Mouse (Mus musculus) megakaryocyte progenitor cell, adult 5-6 weeks (primary cell): ENCODE data around the gene Enho. TPM values are rescaled to one million over a fixed set of nuclear protein-coding genes. Genes with fewer than 3 reads are reported as not detected.

Experiments used
- ATAC-seq: replicated peaks from 2 replicates; pipeline ENCODE4 v1.8.0; 2016; ENCODE audit warnings: mild to moderate bottlenecking, moderate TSS enrichment, inconsistent platforms; ENCODE audit not compliant: poor library complexity
- total RNA-seq, 2 experiments: library from RNA; stranded (forward) in 1 of 2; stranded (reverse) in 1 of 2; fragments of 157-497, 149-512 nt in 1 of 2; fragments of 200-1000 nt in 1 of 2; gene quantifications; 2 replicates each; pipeline versions ENCODE4 v1.2.3 to v1.2.4; 2015 to 2017

The Enho gene
- total RNA-seq, 2 experiments from 2014 or later, result not detected

DNA sequence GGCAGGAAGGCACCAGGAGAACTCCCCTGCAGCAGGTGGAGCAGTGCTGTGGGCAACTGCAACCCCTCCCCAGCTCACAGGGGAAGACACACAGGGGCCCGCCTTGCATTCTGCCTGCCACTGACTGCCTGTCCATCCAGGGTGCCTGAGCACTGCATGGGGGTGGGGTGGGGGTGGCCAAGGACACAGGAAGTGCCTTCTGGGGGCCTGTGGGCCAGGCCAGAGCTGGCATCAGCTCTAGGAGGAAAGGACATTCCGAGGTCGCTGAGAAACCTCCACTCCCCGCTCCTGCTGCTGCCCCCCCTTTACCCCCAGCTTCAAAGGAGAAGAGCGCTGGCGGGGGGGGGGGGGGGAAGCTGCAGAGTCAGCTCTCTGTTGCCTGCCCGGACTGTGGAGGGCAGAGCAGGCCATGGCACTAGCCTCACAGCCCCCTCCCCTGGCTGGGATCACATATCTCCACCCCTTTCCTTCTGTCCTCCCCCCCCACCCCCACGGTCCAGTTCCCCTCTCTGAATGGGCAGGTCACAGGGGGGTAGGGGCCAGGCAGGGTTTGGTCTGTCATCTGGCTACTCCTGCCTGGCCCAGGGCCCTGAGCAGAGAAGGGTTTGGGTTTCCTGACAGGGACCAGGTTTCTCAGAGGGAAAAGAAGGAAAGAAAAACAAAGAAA lies 25.0 kb upstream of the Enho start:
- ATAC-seq, result no peak

DNA sequence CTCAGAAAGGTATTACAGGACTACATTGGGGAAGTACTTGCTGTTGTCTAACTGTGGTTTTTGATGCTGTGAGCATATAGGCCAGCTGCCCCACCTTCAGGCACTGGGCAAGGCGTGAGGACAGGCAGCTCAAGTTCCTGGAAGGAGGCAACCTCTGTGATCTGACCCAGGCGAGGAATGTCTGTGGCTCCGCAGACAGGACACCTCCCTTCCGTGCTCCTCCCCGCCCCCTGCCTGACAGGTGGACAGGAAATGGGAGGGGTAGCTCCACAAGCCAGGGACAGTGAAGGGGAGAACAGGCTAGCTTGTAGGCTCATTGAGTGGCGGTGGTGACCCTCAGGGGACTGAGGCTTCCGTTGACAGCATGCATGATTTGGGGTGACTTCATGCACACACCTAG lies 24.4 kb upstream of the Enho start:
- no peak for ATAC-seq

DNA sequence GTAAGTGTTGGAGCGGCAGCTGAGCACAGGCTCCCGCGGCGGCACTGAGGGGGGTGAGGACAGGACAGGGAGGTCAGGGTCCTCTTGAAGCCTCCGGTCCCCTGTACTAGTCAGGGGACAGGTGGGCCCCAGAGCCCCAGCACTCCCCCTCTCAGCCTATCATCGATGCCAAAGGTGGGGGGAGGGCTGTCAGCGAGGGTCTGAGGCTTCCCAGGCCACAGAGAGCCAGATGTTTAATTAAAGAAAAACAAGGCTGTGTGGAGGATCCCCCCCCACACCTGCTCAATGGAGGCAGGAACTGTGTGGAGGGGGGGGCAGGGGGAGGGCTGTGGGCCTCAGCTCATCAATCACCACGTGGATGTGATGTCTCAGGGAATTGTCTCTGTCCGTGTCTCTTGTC lies 23.5 kb upstream of the Enho start:
- no peak for ATAC-seq

DNA sequence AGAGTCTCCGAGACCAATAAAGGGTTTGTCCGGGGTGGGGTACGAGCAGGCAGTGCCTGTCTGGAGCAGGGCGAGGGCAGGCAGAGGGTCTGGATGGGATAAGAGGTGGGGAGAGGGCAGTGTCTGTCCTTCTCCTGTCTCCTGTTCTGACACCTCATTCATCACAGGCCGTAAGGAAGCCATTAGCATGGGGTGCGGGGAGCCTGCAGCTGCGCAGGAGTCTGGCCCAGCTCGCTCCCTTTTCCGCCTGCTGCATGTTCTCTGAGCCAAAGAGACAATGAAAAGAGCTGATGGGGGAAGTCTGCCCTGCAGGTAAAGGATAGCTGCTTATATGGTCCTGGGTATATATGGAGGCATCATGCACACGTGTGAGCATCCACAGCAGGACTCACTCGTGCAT lies 22.6 kb upstream of the Enho start:
- ATAC-seq, result no peak

DNA sequence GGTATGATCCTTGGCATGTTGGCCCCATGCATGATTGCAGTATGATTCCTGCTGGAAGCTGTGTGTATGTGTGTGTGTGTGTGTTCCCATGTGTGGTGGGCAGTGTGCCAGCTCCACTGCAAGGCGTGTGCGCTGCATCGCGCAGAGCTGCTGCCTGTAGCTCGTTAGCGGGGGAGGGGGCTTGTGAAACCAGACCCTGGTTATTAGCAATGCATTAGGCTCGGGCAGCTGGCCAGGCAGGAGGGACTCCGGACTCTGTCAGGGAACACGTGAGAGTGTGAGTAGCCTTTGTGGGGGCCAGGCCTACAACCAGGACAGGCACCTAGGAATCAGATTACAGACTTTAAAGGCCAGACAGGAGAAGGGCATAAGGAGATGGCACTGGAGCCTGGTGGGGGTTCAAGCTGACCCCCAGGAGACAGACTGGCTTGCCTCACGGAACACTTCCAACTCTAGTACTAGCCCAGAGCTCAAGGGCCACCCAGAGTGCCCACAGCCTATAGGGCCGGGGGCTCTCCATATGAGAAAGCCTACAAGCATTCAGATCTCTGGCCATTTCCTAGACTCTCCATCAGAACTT lies 20.8 kb upstream of the Enho start:
- ATAC-seq, result no peak

DNA sequence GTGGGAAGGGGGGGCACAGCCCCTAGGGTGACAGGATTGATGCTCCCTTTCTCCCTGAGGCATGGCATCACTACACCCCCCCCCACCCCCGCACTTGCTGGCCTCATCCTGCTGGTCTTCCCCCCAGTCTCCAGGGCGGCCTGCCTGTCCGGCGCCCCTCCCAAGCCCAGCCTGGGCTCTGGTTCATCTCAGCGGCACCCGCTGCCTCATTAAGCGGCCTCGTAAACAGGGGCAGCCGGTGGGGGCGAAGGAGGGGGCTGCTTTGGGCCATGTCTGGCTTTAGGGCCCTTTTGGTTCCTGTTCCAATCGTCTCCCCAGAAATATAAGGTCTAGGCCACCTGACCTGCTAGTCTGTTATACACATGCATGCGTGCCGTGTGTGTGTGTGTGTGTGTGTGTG lies 19.4 kb upstream of the Enho start:
- no peak for ATAC-seq

DNA sequence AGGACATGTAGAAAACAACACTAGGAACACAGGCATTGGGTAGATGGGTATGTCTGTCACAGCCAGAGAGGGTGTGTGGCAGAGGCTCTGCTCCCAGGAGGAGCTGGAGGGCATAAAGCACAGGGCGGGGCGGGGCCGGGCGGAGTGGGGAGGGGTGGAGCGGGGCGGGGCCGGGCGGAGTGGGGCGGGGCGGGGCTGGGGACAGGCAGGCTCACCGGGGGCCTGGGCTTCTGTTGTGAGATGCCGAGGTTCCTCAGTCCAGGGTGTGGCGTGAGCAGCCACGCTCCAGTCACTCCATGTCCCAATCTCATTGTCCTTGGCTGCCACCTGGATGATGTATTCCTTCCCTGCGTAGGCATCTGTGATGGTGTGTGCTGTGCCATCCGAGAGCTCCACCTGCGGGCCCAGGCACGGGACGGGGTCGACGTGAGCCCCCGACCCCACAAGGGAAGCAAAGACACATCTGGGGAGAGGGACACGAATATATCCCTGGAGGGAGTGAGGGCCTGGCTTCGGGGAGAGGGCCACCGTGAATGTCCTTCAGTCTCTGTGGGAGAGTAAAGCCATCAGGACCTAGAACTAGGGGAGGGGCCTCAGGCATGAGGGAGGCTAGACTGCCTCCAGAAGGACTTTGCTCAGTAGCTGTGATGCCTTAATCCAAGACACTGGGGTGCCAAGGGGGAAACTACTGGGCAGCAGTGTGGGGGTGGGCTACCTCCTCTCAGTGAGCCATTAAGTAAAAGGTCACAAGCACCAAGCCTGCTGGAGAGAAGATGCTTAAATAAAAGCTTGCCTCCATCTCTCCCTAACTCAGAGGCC lies 18.7 kb upstream of the Enho start:
- peak; percentile 20; the same call in 1 of the 2 replicates for ATAC-seq

DNA sequence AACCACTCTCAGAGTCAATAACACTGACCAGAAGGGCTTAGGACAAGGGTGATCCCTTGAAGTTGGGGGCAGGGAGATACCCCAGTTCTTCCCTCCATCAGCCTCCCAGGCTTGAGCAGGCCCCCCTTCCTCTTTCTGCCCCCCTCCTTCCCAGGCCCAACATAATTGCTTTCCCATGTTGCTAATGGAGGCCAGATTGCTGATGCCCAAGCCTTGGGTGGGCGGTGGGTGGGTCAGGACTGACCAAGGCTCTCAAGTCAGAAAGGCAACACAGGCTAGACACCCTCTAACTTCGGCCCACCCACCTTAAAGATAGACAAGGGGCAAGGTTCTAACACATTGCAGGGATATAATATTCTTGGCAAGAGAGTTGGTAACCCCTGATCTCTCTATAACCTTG lies 15.4 kb upstream of the Enho start:
- ATAC-seq, result no peak

DNA sequence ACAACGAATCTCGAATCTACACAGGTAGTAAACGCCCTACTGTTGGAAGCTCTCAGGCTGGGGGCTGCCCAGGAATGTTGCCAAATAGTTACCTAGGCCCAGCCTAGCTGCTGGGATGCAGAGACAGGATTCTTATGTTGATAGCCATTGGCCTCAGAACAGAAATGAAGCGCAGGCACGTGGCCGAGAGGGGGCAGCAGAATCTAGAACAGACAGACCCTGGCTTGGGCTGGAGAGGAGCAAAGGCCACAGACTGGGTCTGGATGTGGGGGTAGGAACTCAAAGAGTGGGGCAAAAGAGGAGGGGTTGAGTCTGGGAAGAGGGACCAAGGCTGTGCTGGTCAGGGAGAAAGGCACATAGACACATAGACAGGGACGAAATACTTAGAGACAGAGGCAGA lies 14.1 kb upstream of the Enho start:
- peak; percentile 37; the same call in 1 of the 2 replicates for ATAC-seq

DNA sequence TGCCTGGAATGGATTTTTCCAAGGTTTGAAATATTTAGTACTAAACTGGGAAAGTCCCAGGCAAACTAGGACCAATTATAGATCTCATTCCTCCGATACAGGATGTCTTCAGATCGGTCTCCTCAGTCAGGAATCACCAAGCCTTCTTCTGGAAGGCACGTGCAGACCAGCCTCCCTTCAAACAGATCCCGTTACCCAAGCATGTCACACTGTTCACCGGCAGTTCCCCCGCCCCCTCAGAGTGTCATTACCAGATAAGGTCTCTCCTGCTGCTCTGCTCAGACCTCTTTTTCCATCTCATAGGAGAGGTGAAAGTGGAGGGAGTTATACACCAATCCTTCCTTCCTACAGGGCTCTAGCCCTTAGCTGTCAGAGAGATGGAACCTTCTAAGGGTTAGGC lies 13.6 kb upstream of the Enho start:
- ATAC-seq, result no peak

DNA sequence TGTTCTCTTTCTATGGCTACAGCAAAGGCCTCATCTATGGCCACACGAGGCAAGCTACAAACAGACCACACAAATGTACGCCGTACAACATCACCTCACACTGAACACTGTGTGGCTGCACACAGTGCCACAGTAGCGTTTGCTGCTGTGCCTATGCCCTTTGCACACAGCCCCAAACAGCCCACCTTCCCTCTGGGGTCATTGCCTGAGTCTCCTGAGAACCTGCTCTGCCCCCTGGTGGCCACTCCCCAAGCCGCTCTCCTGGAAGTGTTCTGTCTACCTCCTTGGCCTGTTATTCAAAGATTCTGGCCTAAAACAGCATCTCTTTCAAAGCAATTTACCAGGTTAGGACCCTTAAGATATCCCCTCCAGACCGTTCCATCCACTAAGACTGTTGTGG lies 13.2 kb upstream of the Enho start:
- ATAC-seq, result peak; percentile 87

DNA sequence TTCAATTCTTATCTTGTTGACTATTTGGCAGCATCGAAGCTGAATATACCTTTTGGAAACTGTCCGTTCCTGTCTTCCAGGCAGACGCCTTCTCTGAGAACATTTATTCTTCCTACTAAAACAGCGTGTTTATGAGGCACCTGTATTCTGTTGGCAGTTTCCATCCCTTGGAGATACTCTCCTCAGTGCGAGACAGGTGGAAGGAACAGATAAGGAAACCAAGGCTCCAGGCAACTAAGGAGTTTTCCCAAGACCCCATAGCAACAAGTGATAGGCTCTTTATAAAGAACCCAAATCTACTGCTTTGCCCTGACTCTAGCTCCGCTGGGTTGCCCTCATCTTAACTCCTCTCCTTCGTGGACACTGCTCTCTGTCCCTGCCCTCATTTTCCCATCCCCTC lies 8.5 kb upstream of the Enho start:
- peak; percentile 53 for ATAC-seq

DNA sequence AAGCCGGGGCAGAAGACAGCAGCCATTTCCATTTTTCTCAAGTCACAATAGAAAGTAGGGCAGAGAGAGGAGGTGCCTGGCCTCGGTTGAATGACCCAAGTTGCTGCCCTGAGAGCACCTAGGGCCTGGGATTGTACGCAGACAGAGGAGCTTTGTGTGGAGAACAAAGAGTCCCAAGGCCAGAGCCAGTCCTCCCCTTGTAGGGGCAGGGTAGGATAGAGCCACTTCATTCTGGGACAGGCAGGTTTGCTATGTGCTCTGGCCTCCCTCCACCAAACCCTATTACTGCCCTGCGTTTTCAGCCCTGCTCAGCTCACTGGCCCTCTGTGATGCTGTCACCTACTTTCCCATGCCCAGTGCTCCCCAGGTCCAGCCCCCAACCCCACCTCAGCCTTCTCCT lies 8.0 kb upstream of the Enho start:
- ATAC-seq, result no peak

DNA sequence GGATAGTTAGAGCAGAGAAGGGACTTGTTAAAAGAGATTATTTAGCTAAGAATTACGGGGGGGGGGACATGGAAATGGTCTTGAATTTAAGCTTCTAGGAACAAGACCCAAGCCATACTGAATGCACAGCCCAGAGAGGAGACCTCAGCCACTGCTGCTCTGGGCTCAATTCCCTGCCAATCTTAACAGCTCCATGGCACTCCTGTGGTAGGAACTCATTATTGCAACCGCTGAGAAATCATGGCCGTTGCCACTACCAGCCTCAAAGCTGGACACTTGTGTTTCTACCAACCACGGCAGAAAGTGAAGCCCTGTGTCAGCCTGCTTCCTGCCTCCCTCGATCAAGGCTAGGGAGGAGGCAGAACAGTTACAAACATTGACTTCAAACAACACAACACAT lies 5.4 kb upstream of the Enho start:
- peak; percentile 85 for ATAC-seq

DNA sequence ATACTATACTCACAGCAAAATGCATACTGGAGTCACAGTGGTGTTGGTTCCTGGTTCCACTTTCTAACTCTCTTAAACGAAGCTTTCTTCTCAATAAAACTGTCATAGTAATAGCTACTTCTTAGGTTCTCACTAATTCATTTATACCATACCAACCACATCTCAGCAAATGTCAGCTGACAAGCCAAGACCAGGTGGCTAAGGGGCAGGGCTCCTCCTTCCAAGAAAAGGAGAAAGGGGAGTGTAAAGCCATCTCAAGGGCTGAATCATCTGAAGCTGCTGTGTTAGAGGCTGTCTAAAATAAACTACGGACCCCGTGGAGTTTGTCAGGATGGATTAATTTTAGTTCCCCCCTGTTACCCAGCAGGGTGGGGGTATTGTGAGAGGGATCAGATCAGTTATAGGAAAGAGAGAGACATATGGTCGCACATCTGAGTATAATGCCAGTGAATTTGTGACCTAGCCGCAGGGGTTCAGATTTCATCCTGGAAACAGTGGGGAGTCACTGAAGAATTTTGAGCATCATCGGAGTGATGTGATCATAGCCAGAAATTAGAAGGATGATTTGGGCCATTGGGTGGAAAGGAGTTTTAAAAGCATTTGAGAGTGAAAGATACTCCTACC lies 1.2 kb upstream of the Enho start:
- no peak for ATAC-seq

DNA sequence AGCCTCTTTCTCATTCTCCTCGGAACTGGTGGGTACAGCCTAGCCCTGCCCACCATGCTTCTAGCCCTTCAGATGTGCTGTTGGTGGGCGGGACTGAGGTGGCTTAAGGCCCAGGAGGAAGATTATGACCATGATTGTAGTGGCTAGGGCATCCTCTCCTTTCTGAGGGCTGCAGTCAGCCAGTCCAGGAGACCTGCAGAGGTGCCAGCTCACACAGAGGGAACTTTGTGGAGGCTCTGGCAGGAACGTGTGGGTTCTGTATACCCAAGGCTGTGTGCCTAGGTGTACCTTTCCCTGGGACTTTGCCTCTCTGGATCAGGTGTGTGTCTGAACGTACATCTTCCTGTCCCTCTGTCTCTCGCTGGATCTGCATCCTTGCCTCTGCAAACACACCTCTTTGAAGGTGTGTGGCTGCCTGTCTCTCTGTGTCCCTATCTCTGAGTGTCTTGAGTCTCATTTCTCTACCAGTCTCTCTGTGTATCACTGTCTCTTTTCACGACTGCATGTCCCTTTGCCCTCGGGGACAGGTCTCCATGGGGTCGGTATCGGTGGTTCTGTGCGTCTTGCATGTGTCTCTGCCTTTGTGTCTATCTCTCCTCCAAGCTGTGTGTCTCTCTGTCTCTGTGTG lies 796 bp downstream of the Enho start:
- no peak for ATAC-seq

DNA sequence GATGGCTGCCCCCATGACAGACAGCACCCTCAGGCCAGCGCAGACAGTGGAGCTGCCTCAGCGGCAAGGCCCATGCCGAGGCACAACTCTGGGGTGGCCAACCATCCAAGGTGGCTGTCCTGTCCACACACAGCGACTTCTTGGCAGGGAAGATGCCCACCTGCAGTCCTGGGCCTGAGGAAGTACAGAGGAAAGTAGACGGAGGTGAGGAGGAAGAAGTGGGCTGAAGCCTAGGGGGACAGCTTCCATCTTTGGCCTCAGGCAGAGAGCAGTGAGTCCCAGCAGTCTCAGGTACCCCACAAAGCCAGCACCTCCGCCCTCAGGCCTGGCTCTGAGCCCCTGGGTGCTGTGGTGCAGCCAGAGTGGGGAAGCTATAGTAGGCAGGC lies 1.3 kb downstream of the Enho start:
- ATAC-seq, result no peak

DNA sequence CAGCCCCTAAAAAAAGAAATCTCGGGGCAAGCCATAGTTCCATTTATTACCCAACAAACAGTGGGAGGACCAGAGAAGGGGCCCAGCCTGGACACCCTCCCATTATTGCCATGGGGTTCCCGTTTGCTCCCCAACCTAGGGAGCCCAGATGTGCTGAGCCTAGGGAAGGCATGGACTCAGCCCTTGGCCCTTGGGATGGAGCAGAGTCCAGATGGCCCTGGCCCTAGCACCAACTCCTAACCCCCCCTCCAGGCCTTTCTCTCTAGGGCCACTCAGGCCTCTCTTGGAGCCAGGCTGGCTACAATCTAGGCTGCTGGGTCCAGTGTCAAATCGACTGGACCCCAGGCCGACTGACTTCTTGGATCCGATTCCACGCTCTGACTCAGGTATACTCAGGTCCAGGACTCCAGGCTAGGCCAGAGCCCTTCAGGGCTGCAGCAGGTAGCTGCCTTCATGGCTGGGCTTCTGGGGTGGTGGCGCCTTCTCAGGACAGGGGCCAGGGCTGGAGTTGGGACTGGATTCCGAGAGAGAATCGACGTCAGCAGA lies 1.9 kb downstream of the Enho start:
- no peak for ATAC-seq

DNA sequence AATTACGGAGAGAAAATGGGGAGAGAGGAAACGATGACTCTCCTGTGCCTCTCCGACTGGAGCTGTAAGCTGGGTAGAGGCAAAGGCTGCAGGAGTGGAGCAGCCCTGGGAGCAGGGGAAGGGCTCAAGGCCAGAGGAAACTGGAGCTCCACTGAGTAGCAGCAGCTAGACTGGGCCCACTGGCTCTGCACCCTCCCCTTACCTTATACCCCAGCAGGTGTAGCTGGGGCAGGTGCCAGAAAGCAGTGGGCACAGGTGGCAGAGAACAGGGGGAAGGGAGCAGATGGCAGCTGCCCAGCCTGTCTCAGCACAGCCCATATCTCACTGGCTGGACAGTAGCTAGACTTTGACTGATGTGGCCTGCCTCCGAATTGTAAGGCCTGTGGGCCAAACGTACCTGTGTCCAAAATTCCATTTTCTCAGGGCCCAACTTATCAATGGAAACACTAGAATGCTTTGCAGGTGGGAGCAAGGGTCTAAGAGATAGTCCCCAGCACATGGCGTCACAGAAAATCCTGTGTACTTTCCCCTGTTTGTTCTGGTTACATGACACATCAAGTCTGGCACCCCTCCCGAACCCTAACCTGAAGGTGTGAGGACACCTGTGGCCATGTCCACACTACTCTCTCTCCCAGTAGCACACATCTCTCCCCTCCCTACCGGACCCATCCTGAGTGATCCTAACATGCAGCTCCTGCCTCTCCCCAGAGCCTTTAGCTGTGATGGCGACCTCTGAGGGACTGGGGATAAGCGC lies 3.1 kb downstream of the Enho start:
- ATAC-seq, result no peak

DNA sequence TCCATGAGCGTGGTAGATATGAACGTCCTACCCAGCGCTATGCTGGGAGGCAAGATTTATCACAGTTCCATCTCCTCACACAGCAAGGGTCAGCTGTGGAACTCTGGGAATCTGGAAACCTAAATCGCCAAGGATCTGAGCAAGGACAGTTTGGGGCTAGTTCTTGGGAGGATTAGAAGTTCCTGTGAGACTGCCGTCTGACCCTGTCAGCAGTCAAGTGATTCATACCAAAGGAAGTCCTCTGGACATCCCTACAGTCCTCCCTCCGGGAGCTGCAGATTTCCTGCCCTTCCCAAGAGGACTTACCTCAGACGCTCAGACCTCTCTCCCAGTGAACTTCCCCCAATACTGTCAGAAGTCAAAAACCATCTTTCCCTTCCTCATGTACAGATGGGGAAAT lies 3.8 kb downstream of the Enho start:
- no peak for ATAC-seq
